Mouse (Mus musculus): ENCODE results near the gene Cpa5. TPM values are rescaled to one million over a fixed set of nuclear protein-coding genes. Genes with fewer than 3 reads are reported as not detected.

Cpa5 gene
- polyA plus RNA-seq, 1 experiment from 2014 or later = 0.51 TPM

DNA sequence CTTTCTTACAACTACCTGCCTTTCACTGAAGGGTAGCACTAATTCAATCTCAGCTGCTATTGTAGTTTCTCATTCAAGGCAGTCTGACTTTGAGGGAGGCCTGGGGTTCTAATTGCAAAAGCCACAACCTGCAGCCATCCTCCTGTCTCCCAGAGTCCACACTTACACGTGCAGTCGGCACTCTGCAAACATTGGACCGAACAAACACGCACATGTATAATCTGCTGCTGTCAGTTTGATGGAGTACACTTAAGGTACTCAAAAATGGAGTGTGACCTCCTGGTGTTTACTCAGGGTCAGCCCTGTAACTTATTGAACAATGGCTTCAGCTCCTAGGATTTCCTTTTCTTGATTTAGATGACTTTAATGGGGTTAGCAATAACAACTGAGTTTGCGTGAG, 68.8 kb downstream of the Cpa5 start:
- Histone ChIP-seq H3K36me3 (replicated peaks) (peaks cover 7% of the 10 kb centered on the region; the same call in 1 of the 2 replicates), H3K4me3 (no peak overlapping the region), H3K9me3 (no peaks in the 10 kb centered on the region), H3K27ac (peak overlapping the region; percentile 74), H3K4me1 (peaks cover 85% of the 10 kb centered on the region), H3K27me3 (ENCODE audit: poor library complexity, severe bottlenecking) (no peaks in the 10 kb centered on the region)
- DNase-seq (ENCODE audit: extremely low spot score, low spot score) = no peak
- 82% methylated on average over 5 of the region's 5 CpGs for WGBS

DNA sequence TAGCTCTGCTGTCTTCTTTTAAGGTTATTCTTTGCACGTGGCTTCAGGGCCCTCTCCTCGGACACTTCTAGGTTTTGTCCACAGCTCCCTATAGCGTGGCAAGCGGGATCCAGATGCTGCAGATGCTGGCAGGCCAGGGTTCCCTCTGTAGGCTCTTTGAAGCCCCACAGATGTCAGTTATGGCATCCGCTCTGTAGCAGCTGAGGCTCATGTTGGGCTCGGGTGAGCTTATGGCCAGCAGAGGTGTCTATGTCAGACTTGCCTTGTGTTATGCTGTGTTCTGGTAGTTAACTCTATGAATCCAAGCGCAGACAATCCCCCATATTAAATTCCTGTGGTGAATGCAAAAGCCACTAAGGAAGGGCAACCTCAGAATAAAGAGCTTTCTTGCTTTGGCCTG, 69.6 kb downstream of the Cpa5 start:
- Histone ChIP-seq H3K36me3 (replicated peaks) (peaks cover 7% of the 10 kb centered on the region; the same call in 1 of the 2 replicates), H3K4me1 (peaks cover 76% of the 10 kb centered on the region), H3K9me3 (no peaks in the 10 kb centered on the region), H3K27me3 (ENCODE audit: poor library complexity, severe bottlenecking) (no peaks in the 10 kb centered on the region), H3K27ac (peak overlapping the region; percentile 48), H3K4me3 (no peak overlapping the region)
- no peak for DNase-seq (ENCODE audit: extremely low spot score, low spot score)
- WGBS = 80% methylated on average over 7 of the region's 7 CpGs

Other genes with a start within 250 kb of the Cpa5 start
- gene Zc3hc1, start 220.0 kb upstream of the Cpa5 start, polyA plus RNA-seq (2016; fragmentation: Nextera tagmentation; extraction: Ambion mirVana) = 82.8 and 86.1 TPM in 2 replicates
- gene Klhdc10, start 209.1 kb upstream of the Cpa5 start, polyA plus RNA-seq (2016; fragmentation: Nextera tagmentation; extraction: Ambion mirVana) = 27.2 and 27.5 TPM in 2 replicates
- 54.3 and 56.6 TPM in 2 replicates for gene Tmem209, start 101.2 kb upstream of the Cpa5 start, polyA plus RNA-seq (2016; fragmentation: Nextera tagmentation; extraction: Ambion mirVana)
- gene Ssmem1, start 101.2 kb upstream of the Cpa5 start, polyA plus RNA-seq (2016; fragmentation: Nextera tagmentation; extraction: Ambion mirVana) = 0.16 and 0.34 TPM in 2 replicates
- 11.9 and 15.6 TPM in 2 replicates for gene Cpa2, start 69.4 kb upstream of the Cpa5 start, polyA plus RNA-seq (2016; fragmentation: Nextera tagmentation; extraction: Ambion mirVana)
- gene Cpa4, start 42.6 kb upstream of the Cpa5 start, polyA plus RNA-seq (2016; fragmentation: Nextera tagmentation; extraction: Ambion mirVana) = 2.9 and 3.4 TPM in 2 replicates
- 0.21 TPM in 1 of 2 replicates, not detected in the other for gene Cpa1, start 28.2 kb downstream of the Cpa5 start, polyA plus RNA-seq (2016; fragmentation: Nextera tagmentation; extraction: Ambion mirVana)
- gene Cep41, start 82.7 kb downstream of the Cpa5 start, polyA plus RNA-seq (2016; fragmentation: Nextera tagmentation; extraction: Ambion mirVana) = 15.9 and 22.1 TPM in 2 replicates
- gene Mest, start 112.5 kb downstream of the Cpa5 start, polyA plus RNA-seq (2016; fragmentation: Nextera tagmentation; extraction: Ambion mirVana) = 2,195 and 2,268 TPM in 2 replicates